8 mouse cellular contexts compared by ENCODE assay signal in the genomic region with DNA sequence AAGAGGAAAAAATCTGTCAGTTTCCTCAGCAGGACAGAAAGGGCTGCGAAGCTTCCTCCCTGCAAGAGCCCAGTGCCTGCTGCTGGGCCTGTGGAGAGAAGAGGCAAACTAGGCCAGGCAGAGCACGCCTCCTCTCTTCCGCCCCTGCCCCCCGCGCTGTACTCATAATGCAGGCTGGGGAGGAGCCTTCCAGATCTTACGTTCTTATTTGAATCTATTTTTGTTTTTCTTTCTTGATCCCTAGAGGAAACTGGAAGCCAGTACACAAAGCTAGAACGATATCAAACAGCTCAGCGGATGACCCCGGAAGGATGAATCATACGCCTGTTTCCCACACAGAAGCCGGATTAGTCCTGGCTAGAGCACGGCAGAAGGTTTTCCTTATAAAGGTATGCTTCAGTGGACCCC.
DNase-seq lines count a peak whose midpoint lies in the region; ATAC-seq lines count a peak whose summit lies in the region.

No protein-coding gene starts in this region.

- ATAC-seq in hindbrain, embryonic 14.5 days (ENCODE audit: low FRiP score), result peak; percentile 82

- no peaks in the 10 kb centered on the region for H3K27me3 ChIP-seq in hindbrain, embryonic 14.5 days (ENCODE audit: control insufficient read depth, insufficient read depth, low read length)

- H3K4me3 ChIP-seq in hindbrain, embryonic 14.5 days (replicated peaks; ENCODE audit: low read length), result peak overlapping the region; percentile 14

- peak overlapping the region; percentile 37 for H3K9ac ChIP-seq in hindbrain, embryonic 14.5 days

- WGBS in hindbrain, embryonic 14.5 days, result 3% methylated on average over 12 of the region's 12 CpGs

- peaks cover 9% of the 10 kb centered on the region for H3K4me1 ChIP-seq in hindbrain, embryonic 14.5 days (replicated peaks; ENCODE audit: control insufficient read depth, insufficient read depth, low read length)

- peak overlapping the region; percentile 76 for H3K27ac ChIP-seq in hindbrain, embryonic 14.5 days

- DNase-seq in adipocyte (ENCODE audit: low spot score), result peak; percentile 61
- peak; percentile 88 for DNase-seq in cerebellum, adult 9-10 months
- peak; percentile 49 to 52 for DNase-seq in frontal cortex, postnatal 36 days (ENCODE audit: low spot score in 2 of 2)
- peak; percentile 57 for DNase-seq in hindbrain, embryonic 14.5 days (ENCODE audit: low spot score)
- DNase-seq in left cerebral cortex, adult 8-10 months (ENCODE audit: low spot score in 2 of 2), result peak; percentile 27 to 34
- DNase-seq in lung, postnatal 4 days, result peak; percentile 51 to 68
- DNase-seq in right cerebral cortex, adult 18-20 months, result peak; percentile 69
- no peak for DNase-seq in c-Kit-positive CD71-positive TER-119-positive erythroid progenitor cells, embryonic 14.5 days (ENCODE audit: low spot score)

- peak overlapping the region; percentile 50 for H3K4me2 ChIP-seq in hindbrain, embryonic 14.5 days (replicated peaks)

- H3K9me3 ChIP-seq in hindbrain, embryonic 14.5 days (ENCODE audit: control insufficient read depth, low read length), result no peaks in the 10 kb centered on the region

- no peaks in the 10 kb centered on the region for H3K36me3 ChIP-seq in hindbrain, embryonic 14.5 days (replicated peaks; ENCODE audit: control insufficient read depth, insufficient read depth)
